Mouse (Mus musculus) C2C12 (cell line): Measurements from ENCODE around the gene F830045P16Rik. TPM values are rescaled to one million over a fixed set of nuclear protein-coding genes. Genes with fewer than 3 reads are reported as not detected.

Experiments used
- H3K27me3 ChIP-seq: one replicate; pipeline ENCODE4 v1.6.1; 2011; ENCODE audit not compliant: control insufficient read depth, insufficient read depth, insufficient read length
- H3K36me3 ChIP-seq: one replicate; pipeline ENCODE4 v1.6.1; 2011; ENCODE audit not compliant: control insufficient read depth, insufficient read depth
- H3K4me3 ChIP-seq: one replicate; pipeline ENCODE4 v1.5.1; 2011; ENCODE audit warnings: mild to moderate bottlenecking, control low read depth; ENCODE audit not compliant: poor library complexity, insufficient read depth, severe bottlenecking
- H3K79me2 ChIP-seq: one replicate; pipeline ENCODE4 v1.6.1; 2011; ENCODE audit not compliant: control insufficient read depth, insufficient read depth
- H3K79me3 ChIP-seq: one replicate; pipeline ENCODE4 v1.6.1; 2011; ENCODE audit warnings: low read depth, control low read depth
- H3ac ChIP-seq: one replicate; pipeline ENCODE3; 2011; ENCODE audit warnings: low read depth; ENCODE audit not compliant: control insufficient read depth, insufficient read length
- CEBPB ChIP-seq: IDR thresholded peaks from one replicate; pipeline ENCODE4 v1.6.1; 2011; ENCODE audit warnings: low read depth, mild to moderate bottlenecking, control low read depth, moderate library complexity
- CTCF ChIP-seq: IDR thresholded peaks from one replicate; pipeline ENCODE4 v1.5.1; 2011; ENCODE audit not compliant: control insufficient read depth, insufficient read depth, insufficient read length
- FOSL1 ChIP-seq: IDR thresholded peaks from one replicate; pipeline ENCODE4 v1.8.0; 2011; ENCODE audit warnings: mild to moderate bottlenecking, low read length; ENCODE audit not compliant: poor library complexity, insufficient read depth, severe bottlenecking
- MAX ChIP-seq: IDR thresholded peaks from one replicate; pipeline ENCODE4 v1.6.1; 2011; ENCODE audit warnings: mild to moderate bottlenecking, control low read depth
- MYOD1 ChIP-seq: IDR thresholded peaks from one replicate; pipeline ENCODE4 v1.6.1; 2011; ENCODE audit warnings: low read depth; ENCODE audit not compliant: control insufficient read depth, insufficient read length
- MYOG ChIP-seq: IDR thresholded peaks from one replicate; pipeline ENCODE4 v1.6.1; 2011; ENCODE audit not compliant: control insufficient read depth, insufficient read length; ENCODE audit errors: extremely low read depth
- USF1 ChIP-seq: IDR thresholded peaks from one replicate; pipeline ENCODE4 v1.6.1; 2011; ENCODE audit warnings: low read depth, mild to moderate bottlenecking, control low read depth, moderate library complexity
- polyA plus RNA-seq: library from polyadenylated mRNA; unstranded; fragments of >200 nt; fragmentation: generic; extraction: Trizol; gene quantifications from one replicate; pipeline ENCODE4 v1.2.1, GENCODE M21; 2012; ENCODE audit warnings: missing spikeins

Gene F830045P16Rik
- polyA plus RNA-seq, 1 experiment: not detected

DNA sequence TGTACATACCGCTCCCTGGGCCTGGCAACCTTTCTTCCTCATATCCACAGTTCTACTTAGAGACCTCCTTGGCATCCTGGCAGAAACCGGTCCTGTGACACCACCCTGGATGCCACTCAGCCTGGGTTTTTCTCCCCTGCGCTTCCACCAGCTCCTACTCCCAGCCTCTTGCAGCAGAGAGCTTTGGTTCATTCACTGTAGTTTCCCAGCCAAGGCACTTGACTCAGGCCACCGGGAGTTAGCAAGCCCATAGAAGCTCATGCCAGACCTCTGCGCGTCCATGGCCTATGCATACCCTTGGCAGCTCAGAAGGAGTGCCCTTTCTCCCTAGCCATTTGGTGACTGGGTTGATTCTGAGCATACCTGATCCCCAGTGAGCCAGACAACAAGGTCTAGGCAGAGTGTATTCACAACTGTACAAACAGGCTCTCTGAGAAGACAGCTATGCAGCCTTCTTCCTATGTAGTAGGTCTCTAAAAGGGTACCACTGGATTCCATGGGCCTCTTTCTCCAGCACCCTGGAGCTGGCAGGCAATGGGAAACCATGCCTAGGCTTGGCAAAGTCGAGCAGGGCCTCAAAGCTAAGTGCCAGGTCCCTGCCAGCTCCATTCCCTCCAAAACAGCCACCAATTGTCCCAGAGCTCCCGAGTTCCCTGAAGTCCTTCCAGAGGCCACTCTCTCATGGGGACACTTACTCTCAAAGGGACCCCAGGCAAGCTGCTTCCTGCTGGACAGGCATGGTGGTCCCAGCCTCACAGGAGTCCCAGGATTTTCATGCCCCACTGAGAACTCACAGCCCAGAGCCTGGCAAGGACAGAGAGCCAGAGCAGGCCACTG, 40.4 kb upstream of the F830045P16Rik start:
- Histone ChIP-seq H3K79me2 (no peaks in the 10 kb centered on the region), H3ac (no peak overlapping the region), H3K27me3 (peaks cover 56% of the 10 kb centered on the region), H3K79me3 (no peaks in the 10 kb centered on the region), H3K36me3 (no peaks in the 10 kb centered on the region), H3K4me3 (no peak overlapping the region)
- TF ChIP-seq CTCF: no peak
- no peak for TF ChIP-seq CEBPB
- no peak for TF ChIP-seq MYOG
- no peak for TF ChIP-seq MAX

DNA sequence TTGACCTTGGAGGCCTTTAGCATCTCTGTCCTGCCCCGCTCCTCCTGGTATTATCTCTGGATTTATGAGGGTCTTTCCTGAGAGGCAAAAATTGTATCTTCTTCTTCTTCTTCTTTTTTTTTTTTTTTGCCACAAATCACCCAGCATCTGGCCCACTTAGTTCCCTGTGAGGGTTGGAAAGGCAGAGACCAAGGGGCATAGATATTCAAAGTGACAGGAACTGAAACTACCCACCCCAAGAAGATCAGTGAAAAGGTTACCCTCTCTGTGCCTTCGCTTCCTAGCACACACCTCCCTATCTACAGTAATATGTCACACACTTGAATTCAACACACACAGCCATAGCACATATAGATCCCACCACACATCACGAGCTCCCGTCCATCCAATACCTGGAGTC, 38.7 kb upstream of the F830045P16Rik start:
- H3K36me3 ChIP-seq: no peaks in the 10 kb centered on the region
- H3K79me3 ChIP-seq: no peaks in the 10 kb centered on the region
- H3K79me2 ChIP-seq: no peaks in the 10 kb centered on the region
- no peak overlapping the region for H3ac ChIP-seq
- TF ChIP-seq CEBPB (no peak), USF1 (no peak), MYOD1 (no peak), MYOG (no peak), CTCF (no peak), FOSL1 (no peak), MAX (no peak)
- no peak overlapping the region for H3K4me3 ChIP-seq
- H3K27me3 ChIP-seq: peaks cover 60% of the 10 kb centered on the region

DNA sequence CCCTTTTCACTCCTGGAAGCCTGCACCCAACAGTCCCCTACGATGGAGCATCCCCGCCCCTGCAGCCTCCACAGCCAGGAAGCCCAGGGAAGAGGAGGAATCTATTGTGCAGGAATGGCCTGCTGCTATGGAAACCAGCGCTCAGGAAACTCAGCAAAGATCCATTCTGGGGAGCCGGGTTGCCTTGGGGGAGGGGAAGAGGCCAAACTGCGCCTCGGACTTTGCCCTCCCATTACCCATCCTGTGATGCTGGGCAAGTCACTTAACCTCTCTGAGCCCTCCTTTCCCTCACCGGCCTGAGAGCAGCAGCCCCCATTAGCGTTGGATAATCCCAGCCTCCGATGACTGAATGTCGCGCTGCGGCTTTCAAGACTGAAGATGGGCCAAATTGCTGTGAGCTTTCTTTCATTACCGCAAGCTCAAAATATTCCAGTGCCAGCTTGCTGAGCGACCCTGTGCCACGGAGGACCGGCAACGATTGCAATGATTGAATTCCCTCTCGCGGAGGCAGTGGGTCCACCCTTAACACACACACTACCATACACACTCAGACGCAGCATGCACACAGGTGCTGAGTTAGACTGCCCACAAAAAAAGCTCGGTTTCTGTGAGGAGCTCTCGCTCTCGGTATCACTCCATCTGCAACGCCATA, 38.1 kb upstream of the F830045P16Rik start:
- H3K79me3 ChIP-seq: no peaks in the 10 kb centered on the region
- H3K27me3 ChIP-seq: peaks cover 58% of the 10 kb centered on the region
- no peak overlapping the region for H3ac ChIP-seq
- H3K79me2 ChIP-seq: no peaks in the 10 kb centered on the region
- no peak overlapping the region for H3K4me3 ChIP-seq
- H3K36me3 ChIP-seq: no peaks in the 10 kb centered on the region
- no peak for TF ChIP-seq MYOG
- no peak for TF ChIP-seq CTCF
- no peak for TF ChIP-seq CEBPB
- TF ChIP-seq MYOD1: no peak
- no peak for TF ChIP-seq MAX
- no peak for TF ChIP-seq USF1
- TF ChIP-seq FOSL1: no peak

DNA sequence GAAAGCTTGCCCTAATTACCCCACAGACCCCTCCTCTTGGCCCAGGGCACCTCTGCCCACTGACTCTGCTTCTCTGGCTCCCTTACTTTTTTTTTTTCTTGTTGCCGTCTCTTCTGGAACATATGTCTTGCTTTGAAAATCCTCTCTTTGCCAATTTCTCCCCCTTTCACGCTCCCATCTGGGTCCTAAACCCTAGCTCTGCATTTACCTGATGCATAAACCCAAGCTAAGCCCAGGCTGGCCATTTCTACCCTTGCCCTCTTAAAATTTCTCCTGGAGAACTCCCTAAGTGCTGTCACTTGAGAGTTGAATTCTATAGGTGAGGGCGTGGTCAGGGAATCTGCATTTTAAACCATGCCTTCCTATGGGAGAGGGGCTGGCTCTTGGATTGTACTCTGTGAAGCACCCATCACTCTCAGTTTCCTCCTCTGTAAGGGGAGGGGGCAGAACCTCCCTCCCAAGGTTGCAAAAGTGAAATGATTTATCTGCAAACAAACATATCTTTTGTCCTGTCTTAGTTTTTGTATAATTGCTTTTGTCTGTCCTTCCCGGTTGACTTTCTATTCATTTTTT, 37.4 kb upstream of the F830045P16Rik start:
- Histone ChIP-seq H3K27me3 (peaks cover 54% of the 10 kb centered on the region), H3K79me2 (no peaks in the 10 kb centered on the region), H3K79me3 (no peaks in the 10 kb centered on the region), H3K4me3 (no peak overlapping the region), H3K36me3 (no peaks in the 10 kb centered on the region), H3ac (no peak overlapping the region)
- TF ChIP-seq FOSL1 (no peak), MYOD1 (no peak), USF1 (no peak), MYOG (no peak), MAX (no peak), CEBPB (no peak), CTCF (no peak)

DNA sequence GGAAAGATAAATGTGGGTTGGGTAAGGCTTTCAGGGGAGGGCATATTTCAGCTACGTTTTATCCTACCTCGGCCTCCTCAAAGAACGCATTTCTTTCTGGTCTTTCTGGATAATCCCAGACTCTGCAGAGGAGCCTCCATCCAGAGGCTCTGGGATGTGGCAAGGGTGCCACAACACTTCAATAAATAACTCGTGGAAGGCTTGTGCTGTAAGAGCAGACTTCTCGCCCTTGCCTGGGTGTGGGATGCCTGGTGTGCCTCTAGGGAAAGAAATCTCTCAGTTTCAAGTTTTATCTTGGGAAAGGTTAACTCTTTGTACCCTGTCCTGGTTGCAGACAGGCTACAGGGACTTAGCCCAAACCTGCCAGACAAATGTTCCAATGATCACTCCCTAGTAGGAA, 33.2 kb upstream of the F830045P16Rik start:
- TF ChIP-seq MYOG: no peak
- TF ChIP-seq FOSL1: no peak
- Histone ChIP-seq H3K4me3 (no peak overlapping the region), H3ac (no peak overlapping the region), H3K79me2 (no peaks in the 10 kb centered on the region), H3K36me3 (no peaks in the 10 kb centered on the region), H3K27me3 (peaks cover 43% of the 10 kb centered on the region), H3K79me3 (no peaks in the 10 kb centered on the region)
